Mouse (Mus musculus) intestine, embryonic 15.5 days (tissue): Measurements from ENCODE around the gene Arhgef10l. TPM values are rescaled to one million over a fixed set of nuclear protein-coding genes. Genes with fewer than 3 reads are reported as not detected.

Experiments
- ATAC-seq: fragments of 200-750 bp; cut with Nextera tagmentation; 2 replicates; pipeline ENCODE4 v1.8.0; 2017; ENCODE audit warnings: moderate TSS enrichment, moderate library complexity
- H3K27ac ChIP-seq: fragments of 300-500 bp; sonication (generic); 2 replicates; pipeline ENCODE4 v1.5.1; 2015; ENCODE audit warnings: mild to moderate bottlenecking, inconsistent platforms
- H3K27me3 ChIP-seq: fragments of 300-500 bp; sonication (generic); replicated peaks from 2 replicates; pipeline ENCODE4 v1.6.1; 2015; ENCODE audit warnings: inconsistent platforms
- H3K36me3 ChIP-seq: fragments of 300-500 bp; sonication (generic); 2 replicates; pipeline ENCODE4 v1.6.1; 2015; ENCODE audit warnings: inconsistent platforms
- H3K4me1 ChIP-seq: fragments of 300-500 bp; sonication (generic); replicated peaks from 2 replicates; pipeline ENCODE4 v1.6.1; 2015; ENCODE audit warnings: inconsistent platforms
- H3K4me2 ChIP-seq: fragments of 300-500 bp; sonication (generic); replicated peaks from 2 replicates; pipeline ENCODE4 v1.6.1; 2015; ENCODE audit warnings: mild to moderate bottlenecking, inconsistent platforms
- H3K4me3 ChIP-seq: fragments of 300-500 bp; sonication (generic); replicated peaks from 2 replicates; pipeline ENCODE4 v1.5.1; 2015; ENCODE audit warnings: inconsistent platforms
- H3K9ac ChIP-seq: fragments of 300-500 bp; sonication (generic); 2 replicates; pipeline ENCODE4 v1.6.1; 2015; ENCODE audit warnings: inconsistent platforms
- H3K9me3 ChIP-seq: fragments of 300-500 bp; sonication (generic); 2 replicates; pipeline ENCODE4 v1.6.1; 2016; ENCODE audit warnings: inconsistent platforms
- WGBS: fragments of 180-500 bp; shearing (Covaris S2); methylation state at CpG from one replicate; pipeline ENCODE4 v1.1.7; 2015; 5-methylcytosine and 5-hydroxymethylcytosine counted together
- polyA plus RNA-seq: library from polyadenylated mRNA; unstranded; fragments of >200 nt; fragmentation: Nextera tagmentation; extraction: Ambion mirVana; gene quantifications from 2 replicates; pipeline ENCODE4 v1.2.1, GENCODE M21; 2015

The Arhgef10l gene
- polyA plus RNA-seq, 1 experiment from 2014 or later: 15.3 TPM

- Histone ChIP-seq H3K9me3 (no peaks in the 10 kb centered on the region), H3K4me2 (peak overlapping the region; percentile 93), H3K27ac (peak overlapping the region; percentile 97), H3K27me3 (no peaks in the 10 kb centered on the region), H3K36me3 (peaks cover 6% of the 10 kb centered on the region), H3K4me1 (peaks cover 34% of the 10 kb centered on the region), H3K9ac (peak overlapping the region; percentile 93), H3K4me3 (peak overlapping the region; percentile 86)
- peak; percentile 42 for ATAC-seq
- WGBS: 0% methylated on average over 72 of the region's 107 CpGs
Observed at GRCm38 (mm10) chr4:140701716-140702561, 36.1 kb upstream of the Arhgef10l start.

GRCm38 (mm10) chr4:140701049-140701715, 35.4 kb upstream of the Arhgef10l start:
- Histone ChIP-seq H3K27me3 (no peaks in the 10 kb centered on the region), H3K9ac (peak overlapping the region; percentile 93), H3K27ac (peak overlapping the region; percentile 97), H3K4me2 (peak overlapping the region; percentile 93), H3K9me3 (no peaks in the 10 kb centered on the region), H3K4me1 (peaks cover 33% of the 10 kb centered on the region), H3K4me3 (peak overlapping the region; percentile 86), H3K36me3 (peaks cover 6% of the 10 kb centered on the region; the same call in 1 of the 2 replicates)
- under 1% methylated on average over 61 of the region's 61 CpGs for WGBS
- ATAC-seq: peak; percentile 54

GRCm38 (mm10) chr4:140700269-140701018, 34.6 kb upstream of the Arhgef10l start, which contains the start of gene Rcc2:
Gene Rcc2 (plus strand): TSS chr4:140700541.
- H3K9ac ChIP-seq: peak within 1 kb of the TSS; percentile 93
- H3K4me1 ChIP-seq: peaks cover 26% of the 10 kb centered on the region
- peak within 1 kb of the TSS; percentile 93 for H3K4me2 ChIP-seq
- H3K9me3 ChIP-seq: no peaks in the 10 kb centered on the region
- no peaks in the 10 kb centered on the region for H3K27me3 ChIP-seq
- 13% methylated on average over 20 of the region's 20 CpGs for WGBS
- H3K36me3 ChIP-seq: no peaks in the 10 kb centered on the region
- H3K4me3 ChIP-seq: peak within 1 kb of the TSS; percentile 86
- H3K27ac ChIP-seq: peak within 1 kb of the TSS; percentile 97
- ATAC-seq: no peak

GRCm38 (mm10) chr4:140699441-140700127, 33.8 kb upstream of the Arhgef10l start:
- Histone ChIP-seq H3K9ac (no peak overlapping the region), H3K27ac (no peak overlapping the region), H3K9me3 (no peaks in the 10 kb centered on the region), H3K4me1 (peaks cover 20% of the 10 kb centered on the region), H3K36me3 (no peaks in the 10 kb centered on the region), H3K4me2 (peak overlapping the region; percentile 93), H3K27me3 (no peaks in the 10 kb centered on the region), H3K4me3 (peak overlapping the region; percentile 25)
- peak; percentile 9; the same call in 1 of the 2 replicates for ATAC-seq
- 8% methylated on average over 29 of the region's 29 CpGs for WGBS

GRCm38 (mm10) chr4:140695675-140696585, 30.1 kb upstream of the Arhgef10l start:
- Histone ChIP-seq H3K4me3 (no peak overlapping the region), H3K27me3 (no peaks in the 10 kb centered on the region), H3K9me3 (no peaks in the 10 kb centered on the region), H3K9ac (no peak overlapping the region), H3K4me2 (no peak overlapping the region), H3K36me3 (no peaks in the 10 kb centered on the region), H3K4me1 (peaks cover 9% of the 10 kb centered on the region), H3K27ac (no peak overlapping the region)
- ATAC-seq: no peak
- 67% methylated on average over 14 of the region's 14 CpGs for WGBS

GRCm38 (mm10) chr4:140695146-140695545, 29.3 kb upstream of the Arhgef10l start:
- Histone ChIP-seq H3K9ac (no peak overlapping the region), H3K4me2 (no peak overlapping the region), H3K36me3 (no peaks in the 10 kb centered on the region), H3K27ac (no peak overlapping the region), H3K27me3 (no peaks in the 10 kb centered on the region), H3K4me3 (no peak overlapping the region), H3K9me3 (no peaks in the 10 kb centered on the region), H3K4me1 (peaks cover 1% of the 10 kb centered on the region; the same call in 1 of the 2 replicates)
- WGBS: 80% methylated on average over 7 of the region's 7 CpGs
- ATAC-seq: no peak

GRCm38 (mm10) chr4:140694551-140695060, 28.8 kb upstream of the Arhgef10l start:
- Histone ChIP-seq H3K27ac (no peak overlapping the region), H3K27me3 (no peaks in the 10 kb centered on the region), H3K4me3 (no peak overlapping the region), H3K9ac (no peak overlapping the region), H3K4me2 (no peak overlapping the region), H3K36me3 (no peaks in the 10 kb centered on the region), H3K9me3 (no peaks in the 10 kb centered on the region), H3K4me1 (no peaks in the 10 kb centered on the region)
- 58% methylated on average over 1 of the region's 1 CpGs for WGBS
- ATAC-seq: no peak

GRCm38 (mm10) chr4:140693513-140693912, 27.7 kb upstream of the Arhgef10l start:
- no peak overlapping the region for H3K27ac ChIP-seq
- H3K4me1 ChIP-seq: 0 out of 2 replicates have a peak, but pooled peaks cover 2% of the 10 kb centered on the region
- H3K27me3 ChIP-seq: no peaks in the 10 kb centered on the region
- no peak overlapping the region for H3K4me2 ChIP-seq
- H3K36me3 ChIP-seq: no peaks in the 10 kb centered on the region
- H3K9me3 ChIP-seq: no peaks in the 10 kb centered on the region
- no peak overlapping the region for H3K4me3 ChIP-seq
- 65% methylated on average over 4 of the region's 4 CpGs for WGBS
- no peak for ATAC-seq
- no peak overlapping the region for H3K9ac ChIP-seq

- H3K4me3 ChIP-seq: no peak overlapping the region
- WGBS: 76% methylated on average over 7 of the region's 7 CpGs
- H3K4me2 ChIP-seq: no peak overlapping the region
- H3K27me3 ChIP-seq: no peaks in the 10 kb centered on the region
- H3K27ac ChIP-seq: no peak overlapping the region
- H3K9me3 ChIP-seq: no peaks in the 10 kb centered on the region
- no peaks in the 10 kb centered on the region for H3K36me3 ChIP-seq
- no peak overlapping the region for H3K9ac ChIP-seq
- no peak for ATAC-seq
- 0 out of 2 replicates have a peak, but pooled peaks cover 2% of the 10 kb centered on the region for H3K4me1 ChIP-seq
Observed at GRCm38 (mm10) chr4:140691481-140691880, 25.7 kb upstream of the Arhgef10l start.

- Histone ChIP-seq H3K4me3 (no peak overlapping the region), H3K27ac (no peak overlapping the region)
Observed at GRCm38 (mm10) chr4:140689873-140690655, 24.3 kb upstream of the Arhgef10l start.

More at GRCm38 (mm10) chr4:140689873-140690655, 24.3 kb upstream of the Arhgef10l start:
- 65% methylated on average over 16 of the region's 16 CpGs for WGBS
- Histone ChIP-seq H3K27me3 (no peaks in the 10 kb centered on the region), H3K9me3 (no peaks in the 10 kb centered on the region), H3K4me1 (peaks cover 4% of the 10 kb centered on the region), H3K36me3 (no peaks in the 10 kb centered on the region), H3K4me2 (no peak overlapping the region), H3K9ac (no peak overlapping the region)
- no peak for ATAC-seq
